ENCODE assay signal across 7 mouse cellular contexts in genomic region chr7:25279861-25280791, GRCm38 (mm10). TPM values are rescaled to one million over a fixed set of nuclear protein-coding genes. Genes with fewer than 3 reads are reported as not detected.
DNase-seq lines count a peak whose midpoint lies in the region; ATAC-seq and TF ChIP-seq lines count a peak whose summit lies in the region.

No protein-coding gene starts in this region.

- TF ChIP-seq EP300 in liver, postnatal 0 days (IDR thresholded peaks at IDR 0.05; ENCODE audit: low read depth), result peak; percentile 72

- WGBS in intestine, postnatal 0 days, result 4% methylated on average over 6 of the region's 6 CpGs
- 3% methylated on average over 6 of the region's 6 CpGs for WGBS in liver, postnatal 0 days (ENCODE audit: insufficient replicate concordance)
- 1% methylated on average over 6 of the region's 6 CpGs for WGBS in olfactory bulb, adult 2 months

- peak overlapping the region; percentile 96 for H3K4me2 ChIP-seq in intestine, postnatal 0 days (replicated peaks; ENCODE audit: low read depth)
- H3K4me2 ChIP-seq in liver, postnatal 0 days (ENCODE audit: low read depth, low read length), result peak overlapping the region; percentile 99

- H3K27me3 ChIP-seq in C2C12 (ENCODE audit: control insufficient read depth, insufficient read depth, insufficient read length), result no peaks in the 10 kb centered on the region
- no peaks in the 10 kb centered on the region for H3K27me3 ChIP-seq in intestine, postnatal 0 days (replicated peaks; ENCODE audit: control insufficient read depth, insufficient read depth, low read length)
- H3K27me3 ChIP-seq in liver, postnatal 0 days (ENCODE audit: insufficient read depth, low read length), result no peaks in the 10 kb centered on the region

- peak overlapping the region; percentile 93 for H3K27ac ChIP-seq in intestine, postnatal 0 days (ENCODE audit: low read depth, low read length)
- peak overlapping the region; percentile 96 for H3K27ac ChIP-seq in liver, postnatal 0 days (ENCODE audit: low read depth)
- H3K27ac ChIP-seq in olfactory bulb, adult 2 months (ENCODE audit: insufficient read depth, low read depth, low read length), result peak overlapping the region; percentile 99

- peaks cover 2% of the 10 kb centered on the region for H3K36me3 ChIP-seq in C2C12 (ENCODE audit: control insufficient read depth, insufficient read depth)
- peaks cover 5% of the 10 kb centered on the region for H3K36me3 ChIP-seq in intestine, postnatal 0 days (ENCODE audit: control insufficient read depth, insufficient read depth)
- H3K36me3 ChIP-seq in liver, postnatal 0 days (replicated peaks; ENCODE audit: insufficient read depth, low read length), result peaks cover 4% of the 10 kb centered on the region

- TF ChIP-seq POLR2A in olfactory bulb, adult 2 months (IDR thresholded peaks at IDR 0.05; ENCODE audit: insufficient read depth, low read depth, low read length), result no peak

- peak overlapping the region; percentile 25 for H3K4me3 ChIP-seq in C2C12 (ENCODE audit: insufficient read depth, poor library complexity, severe bottlenecking)
- H3K4me3 ChIP-seq in intestine, postnatal 0 days (ENCODE audit: low read depth, low read length), result peak overlapping the region; percentile 63
- H3K4me3 ChIP-seq in liver, postnatal 0 days (ENCODE audit: low read depth, low read length), result peak overlapping the region; percentile 70
- peak overlapping the region; percentile 61 for H3K4me3 ChIP-seq in olfactory bulb, adult 2 months (ENCODE audit: insufficient read depth, low read depth, low read length)

- peaks cover 42% of the 10 kb centered on the region for H3K4me1 ChIP-seq in intestine, postnatal 0 days (replicated peaks; ENCODE audit: control insufficient read depth, insufficient read depth, low read length)
- peaks cover 63% of the 10 kb centered on the region for H3K4me1 ChIP-seq in liver, postnatal 0 days (ENCODE audit: insufficient read depth)
- peaks cover 51% of the 10 kb centered on the region for H3K4me1 ChIP-seq in olfactory bulb, adult 2 months (ENCODE audit: control insufficient read depth, insufficient read depth, low read length)

- peak overlapping the region; percentile 92 for H3ac ChIP-seq in C2C12 (ENCODE audit: control insufficient read depth, insufficient read length, low read depth)

- TF ChIP-seq CTCF in C2C12 (IDR thresholded peaks at IDR 0.05; ENCODE audit: control insufficient read depth, insufficient read depth, insufficient read length), result no peak
- TF ChIP-seq CTCF in intestine, postnatal 0 days (IDR thresholded peaks at IDR 0.05; ENCODE audit: low read depth), result peak; percentile 6; the same call in 1 of the 2 replicates
- TF ChIP-seq CTCF in liver, postnatal 0 days (IDR thresholded peaks at IDR 0.05; ENCODE audit: low read depth), result no peak
- TF ChIP-seq CTCF in olfactory bulb, adult 2 months (IDR thresholded peaks at IDR 0.05; ENCODE audit: insufficient read depth, low read depth, low read length), result no peak

- peaks cover 31% of the 10 kb centered on the region for H3K79me2 ChIP-seq in C2C12 (ENCODE audit: control insufficient read depth, insufficient read depth)

- peaks cover 16% of the 10 kb centered on the region for H3K79me3 ChIP-seq in C2C12 (ENCODE audit: low read depth)

- no peaks in the 10 kb centered on the region for H3K9me3 ChIP-seq in intestine, postnatal 0 days (ENCODE audit: control insufficient read depth)
- H3K9me3 ChIP-seq in liver, postnatal 0 days (ENCODE audit: low read length), result no peaks in the 10 kb centered on the region

- DNase-seq in 3134 (ENCODE audit: extremely low read depth, insufficient read length, low spot score), result peak; percentile 77
- peak; percentile 57 to 58 for DNase-seq in cerebellum, postnatal 10 days
- DNase-seq in heart, adult 18-20 months, result peak; percentile 77 to 89
- peak; percentile 57 for DNase-seq in liver, postnatal 0 days

- peak overlapping the region; percentile 13; the same call in 1 of the 2 replicates for H3K9ac ChIP-seq in intestine, postnatal 0 days (ENCODE audit: low read depth, low read length)
- peak overlapping the region; percentile 68 for H3K9ac ChIP-seq in liver, postnatal 0 days (replicated peaks)

- 0 out of 2 replicates have a peak, but pooled peaks have one; percentile 1 for ATAC-seq in intestine, postnatal 0 days
- no peak for ATAC-seq in liver, postnatal 0 days

TF ChIP-seq in C2C12, 6 proteins besides CTCF, POLR2A, EP300 and RAD21:
- TF ChIP-seq MAX (IDR thresholded peaks at IDR 0.05) (peak; percentile 11), USF1 (IDR thresholded peaks at IDR 0.05; ENCODE audit: low read depth) (no peak), FOSL1 (IDR thresholded peaks at IDR 0.05; ENCODE audit: insufficient read depth, low read length, poor library complexity, severe bottlenecking) (peak; percentile 42)

RNA-seq across cellular contexts. Expression of gene Cic, which starts 12.6 kb away (rescaled TPM):
- 79.5 TPM for polyA plus RNA-seq in C2C12 (2012; fragmentation: generic; extraction: Trizol)
- total RNA-seq in heart, adult 18-20 months (2021), result 10 to 100 TPM; 45.1 to 63.1 TPM
- 17.2 and 21.7 TPM in 2 replicates for polyA plus RNA-seq in intestine, postnatal 0 days (2015; fragmentation: Nextera tagmentation; extraction: Ambion mirVana)
- 8.9 and 9.7 TPM in 2 replicates for polyA plus RNA-seq in liver, postnatal 0 days (2015; fragmentation: Nextera tagmentation; extraction: Ambion mirVana)
- 41.9 TPM in 1 of 2 replicates, not detected in the other for polyA plus RNA-seq in olfactory bulb, adult 2 months (2012; ENCODE audit: insufficient read depth, insufficient read length, low replicate concordance, missing spikeins)

RNA-seq across cellular contexts. Expression of gene Pafah1b3, which starts 17.7 kb away (rescaled TPM):
- polyA plus RNA-seq in C2C12 (2012; fragmentation: generic; extraction: Trizol), result 90.8 TPM
- total RNA-seq in heart, adult 18-20 months (2021), result 1 to 10 TPM; 4.0 to 5.6 TPM
- 87.6 and 91.9 TPM in 2 replicates for polyA plus RNA-seq in intestine, postnatal 0 days (2015; fragmentation: Nextera tagmentation; extraction: Ambion mirVana)
- polyA plus RNA-seq in liver, postnatal 0 days (2015; fragmentation: Nextera tagmentation; extraction: Ambion mirVana), result 23.4 and 25.4 TPM in 2 replicates
- not detected in 2 replicates for polyA plus RNA-seq in olfactory bulb, adult 2 months (2012; ENCODE audit: insufficient read depth, insufficient read length, low replicate concordance, missing spikeins)

RNA-seq across cellular contexts. Expression of gene Prr19, which starts 21.1 kb away (rescaled TPM):
- polyA plus RNA-seq in C2C12 (2012; fragmentation: generic; extraction: Trizol), result not detected
- not detected for total RNA-seq in heart, adult 18-20 months (2021)
- 0.12 TPM in 1 of 2 replicates, not detected in the other for polyA plus RNA-seq in intestine, postnatal 0 days (2015; fragmentation: Nextera tagmentation; extraction: Ambion mirVana)
- polyA plus RNA-seq in liver, postnatal 0 days (2015; fragmentation: Nextera tagmentation; extraction: Ambion mirVana), result not detected in 2 replicates
- polyA plus RNA-seq in olfactory bulb, adult 2 months (2012; ENCODE audit: insufficient read depth, insufficient read length, low replicate concordance, missing spikeins), result not detected in 2 replicates

RNA-seq across cellular contexts. Expression of gene Tmem145, which starts 25.8 kb away (rescaled TPM):
- polyA plus RNA-seq in C2C12 (2012; fragmentation: generic; extraction: Trizol), result 0.13 TPM
- not detected for total RNA-seq in heart, adult 18-20 months (2021)
- polyA plus RNA-seq in intestine, postnatal 0 days (2015; fragmentation: Nextera tagmentation; extraction: Ambion mirVana), result 0.69 and 0.92 TPM in 2 replicates
- polyA plus RNA-seq in liver, postnatal 0 days (2015; fragmentation: Nextera tagmentation; extraction: Ambion mirVana), result not detected in 2 replicates
- not detected in 2 replicates for polyA plus RNA-seq in olfactory bulb, adult 2 months (2012; ENCODE audit: insufficient read depth, insufficient read length, low replicate concordance, missing spikeins)

RNA-seq across cellular contexts. Expression of gene Erf, which starts 29.6 kb away (rescaled TPM):
- 61.8 TPM for polyA plus RNA-seq in C2C12 (2012; fragmentation: generic; extraction: Trizol)
- 10 to 100 TPM; 15.8 to 16.9 TPM for total RNA-seq in heart, adult 18-20 months (2021)
- polyA plus RNA-seq in intestine, postnatal 0 days (2015; fragmentation: Nextera tagmentation; extraction: Ambion mirVana), result 7.8 and 8.4 TPM in 2 replicates
- polyA plus RNA-seq in liver, postnatal 0 days (2015; fragmentation: Nextera tagmentation; extraction: Ambion mirVana), result 4.6 and 5.2 TPM in 2 replicates
- not detected in 2 replicates for polyA plus RNA-seq in olfactory bulb, adult 2 months (2012; ENCODE audit: insufficient read depth, insufficient read length, low replicate concordance, missing spikeins)
